Mouse (Mus musculus): ENCODE results near the gene Sobp.
A peak's percentile ranks its signal among the peaks of the same experiment; 100 is the strongest.

Sobp gene

GRCm38 (mm10) chr10:43174326-43175155 is at the start of gene Sobp, which contains the start of gene 9030612E09Rik:
Sobp (minus strand) TSS chr10:43174530.
9030612E09Rik (plus strand) TSS chr10:43174704.
- peak; percentile 78 for DNase-seq (ENCODE audit: extremely low spot score)

GRCm38 (mm10) chr10:43223391-43223790 is 49.1 kb upstream of the Sobp start:
- no peak for DNase-seq (ENCODE audit: extremely low spot score)

GRCm38 (mm10) chr10:43221659-43222058 is 47.3 kb upstream of the Sobp start:
- DNase-seq (ENCODE audit: extremely low spot score) = no peak

GRCm38 (mm10) chr10:43220910-43221625 is 46.7 kb upstream of the Sobp start, which contains the start of gene Pdss2:
Pdss2 (plus strand) TSS chr10:43221486.
- peak; percentile 93 for DNase-seq (ENCODE audit: extremely low spot score)

GRCm38 (mm10) chr10:43220479-43220878 is 46.1 kb upstream of the Sobp start:
- peak; percentile 17 for DNase-seq (ENCODE audit: extremely low spot score)

GRCm38 (mm10) chr10:43217361-43217900 is 43.1 kb upstream of the Sobp start:
- DNase-seq (ENCODE audit: extremely low spot score) = no peak

- peak; percentile 25 for DNase-seq (ENCODE audit: extremely low spot score)
These were observed 37.5 kb upstream of the Sobp start for GRCm38 (mm10) chr10:43211866-43212265.

GRCm38 (mm10) chr10:43203865-43204264 is 29.5 kb upstream of the Sobp start:
- DNase-seq (ENCODE audit: extremely low spot score) = no peak

- DNase-seq (ENCODE audit: extremely low spot score) = no peak
These were observed 25.9 kb upstream of the Sobp start for GRCm38 (mm10) chr10:43200206-43200605.

- no peak for DNase-seq (ENCODE audit: extremely low spot score)
These were observed 6.1 kb upstream of the Sobp start for GRCm38 (mm10) chr10:43180313-43180912.

GRCm38 (mm10) chr10:43175156-43175601 is 849 bp upstream of the Sobp start:
- no peak for DNase-seq (ENCODE audit: extremely low spot score)

- DNase-seq (ENCODE audit: extremely low spot score) = no peak
These were observed 453 bp downstream of the Sobp start for GRCm38 (mm10) chr10:43173828-43174325.

GRCm38 (mm10) chr10:43173141-43173827 is 1.0 kb downstream of the Sobp start:
- peak; percentile 75 for DNase-seq (ENCODE audit: extremely low spot score)

- DNase-seq (ENCODE audit: extremely low spot score) = no peak
These were observed 1.8 kb downstream of the Sobp start for GRCm38 (mm10) chr10:43172554-43172953.

GRCm38 (mm10) chr10:43172066-43172465 is 2.3 kb downstream of the Sobp start:
- DNase-seq (ENCODE audit: extremely low spot score) = no peak

GRCm38 (mm10) chr10:43171106-43171505 is 3.2 kb downstream of the Sobp start:
- peak; percentile 62 for DNase-seq (ENCODE audit: extremely low spot score)

- no peak for DNase-seq (ENCODE audit: extremely low spot score)
These were observed 5.5 kb downstream of the Sobp start for GRCm38 (mm10) chr10:43168847-43169246.

- DNase-seq (ENCODE audit: extremely low spot score) = no peak
These were observed 7.5 kb downstream of the Sobp start for GRCm38 (mm10) chr10:43166817-43167216.

GRCm38 (mm10) chr10:43166146-43166545 is 8.2 kb downstream of the Sobp start:
- no peak for DNase-seq (ENCODE audit: extremely low spot score)

- no peak for DNase-seq (ENCODE audit: extremely low spot score)
These were observed 9.9 kb downstream of the Sobp start for GRCm38 (mm10) chr10:43164406-43164805.

GRCm38 (mm10) chr10:43162318-43162717 is 12.0 kb downstream of the Sobp start:
- DNase-seq (ENCODE audit: extremely low spot score) = no peak

All from embryo, embryonic 9.5 days (tissue).